ENCODE assay signal across 16 mouse cellular contexts in genomic region chr2:33983112-33983748, GRCm38 (mm10).
DNase-seq lines count a peak whose midpoint lies in the region; ATAC-seq and TF ChIP-seq lines count a peak whose summit lies in the region.
"Had no signal": no experiment of that assay in that cellular context is flagged by ENCODE, and none has a peak within 500 bp of the region (broad histone marks: within the 10 kb centered on the region; RNA-seq: fewer than 3 reads in every experiment).

No protein-coding gene starts in this region.

- no peak overlapping the region for H3K27ac ChIP-seq in neural tube, embryonic 11.5 days (ENCODE audit: low read depth, low read length)
- H3K27ac ChIP-seq in forebrain, embryonic 15.5 days (replicated peaks): peak overlapping the region; percentile 38
- H3K27ac ChIP-seq in hindbrain, embryonic 16.5 days (ENCODE audit: low read depth, low read length): no peak overlapping the region
- H3K27ac ChIP-seq in neural tube, embryonic 13.5 days (replicated peaks): peak overlapping the region; percentile 67
- H3K27ac ChIP-seq in layer of hippocampus, adult 2 months: no peak overlapping the region
- H3K27ac ChIP-seq: gastrocnemius, adult 2 months; heart, adult 2 months; limb, embryonic 15.5 days had no signal

- H3K4me3 ChIP-seq in neural tube, embryonic 11.5 days (ENCODE audit: low read depth, low read length): no peak overlapping the region
- no peak overlapping the region for H3K4me3 ChIP-seq in forebrain, embryonic 15.5 days
- no peak overlapping the region for H3K4me3 ChIP-seq in hindbrain, embryonic 16.5 days (ENCODE audit: low read length)
- H3K4me3 ChIP-seq in neural tube, embryonic 13.5 days: no peak overlapping the region
- no peak overlapping the region for H3K4me3 ChIP-seq in layer of hippocampus, adult 2 months
- H3K4me3 ChIP-seq: gastrocnemius, adult 2 months; heart, adult 2 months; limb, embryonic 15.5 days had no signal

- DNase-seq in neural tube, embryonic 11.5 days (ENCODE audit: low spot score): peak; percentile 29
- DNase-seq in neural tube, embryonic 10.5 days (ENCODE audit: extremely low spot score, low spot score): no peak
- DNase-seq in layer of hippocampus, adult 2 months (ENCODE audit: low spot score in 2 of 2): no peak
- DNase-seq in adrenal gland, postnatal 10 days: no peak
- DNase-seq: gastrocnemius, adult 2 months; heart, adult 2 months; kidney, adult 9 months; layer of hippocampus, postnatal 36 days; lung, postnatal 14 days; retina, postnatal 1 day; thymus, adult 18-20 months had no signal

- H3K4me1 ChIP-seq in neural tube, embryonic 11.5 days (ENCODE audit: control insufficient read depth, insufficient read depth, low read length): 0 out of 2 replicates have a peak, but pooled peaks cover 2% of the 10 kb centered on the region
- H3K4me1 ChIP-seq in forebrain, embryonic 15.5 days: peaks cover 16% of the 10 kb centered on the region
- peaks cover 2% of the 10 kb centered on the region; the same call in 1 of the 2 replicates for H3K4me1 ChIP-seq in hindbrain, embryonic 16.5 days (ENCODE audit: control insufficient read depth, insufficient read depth, low read depth, low read length)
- H3K4me1 ChIP-seq in neural tube, embryonic 13.5 days (replicated peaks): peaks cover 17% of the 10 kb centered on the region

- 0 out of 2 replicates have a peak, but pooled peaks have one; percentile 43 for ATAC-seq in neural tube, embryonic 11.5 days (ENCODE audit: insufficient read depth, low FRiP score, low TSS enrichment)
- ATAC-seq in forebrain, embryonic 15.5 days (replicated peaks): peak; percentile 59
- no peak for ATAC-seq in hindbrain, embryonic 16.5 days
- ATAC-seq in neural tube, embryonic 13.5 days (ENCODE audit: low read depth): no peak
- ATAC-seq: inflammation-experienced regulatory T-cells, adult 6 months had no signal

- H3K4me2 ChIP-seq in neural tube, embryonic 11.5 days (ENCODE audit: low read depth): no peak overlapping the region
- no peak overlapping the region for H3K4me2 ChIP-seq in forebrain, embryonic 15.5 days (replicated peaks)
- no peak overlapping the region for H3K4me2 ChIP-seq in hindbrain, embryonic 16.5 days (ENCODE audit: low read length)
- H3K4me2 ChIP-seq in neural tube, embryonic 13.5 days: no peak overlapping the region
- H3K4me2 ChIP-seq: limb, embryonic 15.5 days had no signal

- no peak for TF ChIP-seq CTCF in layer of hippocampus, adult 2 months (conservative IDR thresholded peaks at IDR 0.05)

- no peaks in the 10 kb centered on the region for H3K9me3 ChIP-seq in neural tube, embryonic 11.5 days (ENCODE audit: control insufficient read depth, low read length)
- no peaks in the 10 kb centered on the region for H3K9me3 ChIP-seq in forebrain, embryonic 15.5 days
- H3K9me3 ChIP-seq in hindbrain, embryonic 16.5 days (ENCODE audit: control insufficient read depth, low read length): no peaks in the 10 kb centered on the region
- H3K9me3 ChIP-seq in neural tube, embryonic 13.5 days: no peaks in the 10 kb centered on the region
- H3K9me3 ChIP-seq: limb, embryonic 15.5 days had no signal

- no peaks in the 10 kb centered on the region for H3K36me3 ChIP-seq in neural tube, embryonic 11.5 days (ENCODE audit: control insufficient read depth, insufficient read depth, low read length)
- no peaks in the 10 kb centered on the region for H3K36me3 ChIP-seq in forebrain, embryonic 15.5 days
- H3K36me3 ChIP-seq in hindbrain, embryonic 16.5 days (ENCODE audit: control insufficient read depth, insufficient read depth, low read length): no peaks in the 10 kb centered on the region
- no peaks in the 10 kb centered on the region for H3K36me3 ChIP-seq in neural tube, embryonic 13.5 days
- H3K36me3 ChIP-seq: limb, embryonic 15.5 days had no signal

- H3K9ac ChIP-seq in neural tube, embryonic 11.5 days (ENCODE audit: low read length): no peak overlapping the region
- no peak overlapping the region for H3K9ac ChIP-seq in forebrain, embryonic 15.5 days (replicated peaks)
- H3K9ac ChIP-seq in hindbrain, embryonic 16.5 days (ENCODE audit: low read depth, low read length): peak overlapping the region; percentile 11; the same call in 1 of the 2 replicates
- no peak overlapping the region for H3K9ac ChIP-seq in neural tube, embryonic 13.5 days
- H3K9ac ChIP-seq: limb, embryonic 15.5 days had no signal

- no peaks in the 10 kb centered on the region for H3K27me3 ChIP-seq in neural tube, embryonic 11.5 days (ENCODE audit: control insufficient read depth, insufficient read depth, low read length)
- no peaks in the 10 kb centered on the region for H3K27me3 ChIP-seq in forebrain, embryonic 15.5 days
- no peaks in the 10 kb centered on the region for H3K27me3 ChIP-seq in hindbrain, embryonic 16.5 days (replicated peaks; ENCODE audit: control insufficient read depth, insufficient read depth, low read length)
- no peaks in the 10 kb centered on the region for H3K27me3 ChIP-seq in neural tube, embryonic 13.5 days

- 40% methylated on average over 11 of the region's 11 CpGs for WGBS in neural tube, embryonic 11.5 days
- 26% methylated on average over 11 of the region's 11 CpGs for WGBS in forebrain, embryonic 15.5 days
- WGBS in hindbrain, embryonic 16.5 days: 24% methylated on average over 11 of the region's 11 CpGs
- 30% methylated on average over 11 of the region's 11 CpGs for WGBS in neural tube, embryonic 13.5 days

Comparison
In these comparisons a context has a peak if more than half of its experiments do, and no peak if none do; other contexts are left out.
1. ATAC-seq: peak in neural tube, embryonic 11.5 days (single experiment) and forebrain, embryonic 15.5 days (single experiment); none in hindbrain, embryonic 16.5 days (single experiment) and neural tube, embryonic 13.5 days (single experiment).
2. H3K27ac ChIP-seq: peak in forebrain, embryonic 15.5 days (single experiment) and neural tube, embryonic 13.5 days (single experiment); none in neural tube, embryonic 11.5 days (single experiment), hindbrain, embryonic 16.5 days (single experiment) and layer of hippocampus, adult 2 months (single experiment).